Mouse (Mus musculus) ovary, adult 2 months (tissue): ENCODE results near the gene Olfr193. TPM values are rescaled to one million over a fixed set of nuclear protein-coding genes. Genes with fewer than 3 reads are reported as not detected.

Experiments
- polyA plus RNA-seq: library from polyadenylated mRNA; depleted of rRNA; stranded (reverse); fragments of >200 nt; gene quantifications from 2 replicates; pipeline ENCODE4 v1.2.3, GENCODE M21; 2012; rRNA removed

Olfr193 gene
- polyA plus RNA-seq: not detected in 2 replicates

GRCm38 (mm10) chr16:59111781-59112180 is at the start of gene Olfr193:
Olfr193 (minus strand) TSS chr16:59111881.

GRCm38 (mm10) chr16:59146746-59147145 is 35.1 kb upstream of the Olfr193 start, which contains the start of gene Olfr195:
Olfr195 (plus strand) TSS chr16:59147046.

GRCm38 (mm10) chr16:59120969-59121368 is 9.3 kb upstream of the Olfr193 start, which contains the start of gene Olfr194:
Olfr194 (minus strand) TSS chr16:59121069.

GRCm38 (mm10) chr16:59089722-59090121 is 22.0 kb downstream of the Olfr193 start, which contains the start of gene Olfr191:
Olfr191 (minus strand) TSS chr16:59089822.

GRCm38 (mm10) chr16:59077905-59078304 is 33.8 kb downstream of the Olfr193 start, which contains the start of gene Olfr190:
Olfr190 (minus strand) TSS chr16:59078005.

Other genes with a start within 250 kb of the Olfr193 start
- gene Olfr177, start 237.1 kb downstream of the Olfr193 start, polyA plus RNA-seq: not detected in 2 replicates
- gene Olfr178, start 219.8 kb downstream of the Olfr193 start, polyA plus RNA-seq: not detected in 2 replicates
- not detected in 2 replicates for gene Olfr181, start 183.1 kb downstream of the Olfr193 start, polyA plus RNA-seq
- gene Olfr180, start 182.5 kb downstream of the Olfr193 start, polyA plus RNA-seq: not detected in 2 replicates
- gene Olfr183, start 116.5 kb downstream of the Olfr193 start, polyA plus RNA-seq: not detected in 2 replicates
- gene Olfr186, start 81.6 kb downstream of the Olfr193 start, polyA plus RNA-seq: not detected in 2 replicates
- gene Olfr187, start 72.1 kb downstream of the Olfr193 start, polyA plus RNA-seq: not detected in 2 replicates
- not detected in 2 replicates for gene Olfr190, start 33.9 kb downstream of the Olfr193 start, polyA plus RNA-seq
- not detected in 2 replicates for gene Olfr191, start 22.1 kb downstream of the Olfr193 start, polyA plus RNA-seq
- not detected in 2 replicates for gene Olfr194, start 9.2 kb upstream of the Olfr193 start, polyA plus RNA-seq
- gene Olfr195, start 35.2 kb upstream of the Olfr193 start, polyA plus RNA-seq: not detected in 2 replicates
- not detected in 2 replicates for gene Olfr196, start 58.6 kb upstream of the Olfr193 start, polyA plus RNA-seq
- gene Olfr198, start 91.7 kb upstream of the Olfr193 start, polyA plus RNA-seq: not detected in 2 replicates
- not detected in 2 replicates for gene Olfr199, start 107.9 kb upstream of the Olfr193 start, polyA plus RNA-seq
- gene Olfr201, start 160.8 kb upstream of the Olfr193 start, polyA plus RNA-seq: not detected in 2 replicates
- gene Olfr202, start 174.9 kb upstream of the Olfr193 start, polyA plus RNA-seq: not detected in 2 replicates
- gene Olfr203, start 187.0 kb upstream of the Olfr193 start, polyA plus RNA-seq: not detected in 2 replicates
- not detected in 2 replicates for gene Olfr204, start 206.4 kb upstream of the Olfr193 start, polyA plus RNA-seq
- not detected in 2 replicates for gene Olfr205, start 219.3 kb upstream of the Olfr193 start, polyA plus RNA-seq
- gene Olfr206, start 237.4 kb upstream of the Olfr193 start, polyA plus RNA-seq: not detected in 2 replicates